Mouse (Mus musculus) gastrocnemius, adult 2 months (tissue): ENCODE measurements around the gene Rab9. TPM values are rescaled to one million over a fixed set of nuclear protein-coding genes. Genes with fewer than 3 reads are reported as not detected.
"Not testable (repeated sequence)": the region's sequence is repeated elsewhere in the genome, so short reads cannot be mapped to it uniquely, and the experiment has no call there.

Experiments used
- DNase-seq: peaks from one replicate; pipeline ENCODE4 v3.0.0; 2022
- H3K27ac ChIP-seq: fragments of 200-600 bp; 2 replicates; pipeline ENCODE4 v1.8.1; 2022; ENCODE audit warnings: mild to moderate bottlenecking
- H3K4me3 ChIP-seq: fragments of 200-600 bp; 2 replicates; pipeline ENCODE4 v1.8.1; 2022; ENCODE audit warnings: mild to moderate bottlenecking, moderate library complexity
- CTCF ChIP-seq: fragments of 200-600 bp; IDR thresholded peaks from 2 replicates; pipeline ENCODE4 v1.8.1; 2022; ENCODE audit warnings: antibody characterized with exemption, mild to moderate bottlenecking, moderate library complexity
- intact Hi-C: fragments of 180-260 bp; cut with DNase I; formaldehyde crosslinking; loops from one replicate; pipeline ENCODE4 v1.15.1; 2025
- long read RNA-seq, 2 experiments: library from polyadenylated mRNA; stranded (forward); transcript quantifications; one replicate each; pipeline ENCODE4 v2.0.0; 2021
- total RNA-seq, 2 experiments: library from RNA; stranded (reverse); gene quantifications; 2 replicates each; pipeline ENCODE4 v1.2.3; 2021

Gene Rab9
- 10 to 100 TPM; 18.6 to 20.0 TPM for total RNA-seq
- long read RNA-seq, experiment 1, transcript Rab9-202 (3 exons, 1,447 nt): major isoform, 8 of 8 reads
- long read RNA-seq, experiment 1, partial matches to known transcripts: 0 of 8 reads
- long read RNA-seq, experiment 1, other reads (novel, unspliced or antisense): 0 of 8 reads
- long read RNA-seq, experiment 2, transcript Rab9-202 (3 exons, 1,447 nt): major isoform, 11 of 12 reads
- long read RNA-seq, experiment 2, partial matches to known transcripts: 0 of 12 reads
- long read RNA-seq, experiment 2, other reads (novel, unspliced or antisense): 1 of 12 reads

DNA sequence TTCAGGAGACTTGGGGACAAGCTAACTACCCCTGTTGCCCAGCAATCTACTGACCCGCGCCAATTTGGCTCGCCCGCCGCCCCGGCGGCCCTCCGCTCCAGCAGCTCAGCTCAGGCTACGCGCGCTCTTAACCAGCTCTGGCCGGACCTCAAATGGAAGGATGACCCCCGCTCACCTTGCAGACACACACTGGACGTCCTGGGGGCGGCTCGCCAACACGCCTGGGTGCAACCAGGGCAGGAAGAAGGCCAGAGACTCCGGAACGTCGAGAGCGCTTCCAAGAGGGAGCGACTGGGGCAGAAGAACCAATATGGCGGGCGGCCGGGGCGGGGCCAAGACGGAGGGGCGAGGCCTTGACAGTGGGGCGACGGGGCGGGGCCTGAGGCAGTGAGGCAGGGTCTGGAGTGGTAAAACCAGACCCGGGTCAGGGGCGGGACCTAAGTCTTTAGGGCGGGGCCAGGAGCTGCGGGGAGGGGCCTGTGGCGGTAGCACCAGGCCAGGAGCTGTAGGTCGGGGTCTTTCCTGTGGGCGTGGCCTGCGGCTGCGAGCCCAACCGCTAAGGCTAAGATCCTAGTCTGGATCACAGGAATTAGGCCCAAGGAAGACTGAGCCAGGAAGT, at the start of gene Rab9:
Gene Rab9 (minus strand): TSS at position 503 of the 619 bp plus-strand sequence.
- Histone ChIP-seq H3K4me3 (peak within 1 kb of the TSS; percentile 86), H3K27ac (peak within 1 kb of the TSS; percentile 92)
- peak; percentile 96 for DNase-seq
- intact Hi-C loops: loop anchor here (2.0 kb wide), 1 partner anchor 31 kb away; no protein-coding TSS in a partner anchor
- no peak for TF ChIP-seq CTCF

GRCm38 (mm10) chrX:166528126-166528525, 48.5 kb upstream of the Rab9 start:
- DNase-seq: no peak
- intact Hi-C loops: no loop called here
- H3K4me3 ChIP-seq: no peak overlapping the region
- TF ChIP-seq CTCF: no peak
- no peak overlapping the region for H3K27ac ChIP-seq

DNA sequence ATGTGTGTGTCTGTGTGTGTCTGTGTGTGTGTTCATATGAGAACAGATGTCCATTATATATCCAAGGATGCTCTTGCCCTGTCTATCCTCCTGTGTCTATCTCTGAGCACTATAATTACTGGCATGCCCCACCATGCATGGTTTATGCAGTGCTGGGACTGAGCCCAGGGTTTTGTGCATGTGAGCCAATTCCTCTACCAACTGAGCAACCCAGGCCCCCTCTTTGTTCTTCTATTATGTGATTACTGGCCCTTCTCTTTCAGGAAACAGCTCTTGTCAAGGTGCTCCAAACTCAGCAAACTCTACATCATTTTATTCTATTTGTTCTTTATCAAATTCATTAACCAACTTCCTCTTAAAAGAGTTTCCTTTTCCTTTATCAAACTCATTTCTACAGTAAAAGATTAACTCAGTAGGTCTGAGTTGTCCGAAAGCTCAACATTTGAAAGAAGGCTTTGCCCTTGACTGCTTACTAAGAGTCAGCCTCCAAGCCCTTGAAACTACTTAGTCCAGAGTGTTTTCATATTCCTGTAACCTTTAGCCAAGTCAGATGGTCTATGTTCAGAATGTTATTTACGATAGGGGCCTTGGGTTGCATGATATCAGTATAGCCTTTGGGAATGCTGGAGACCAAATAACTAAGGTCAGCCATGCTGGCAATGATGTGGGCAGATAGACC, 46.1 kb upstream of the Rab9 start:
- TF ChIP-seq CTCF: no peak
- no peak for DNase-seq
- Histone ChIP-seq H3K27ac (no peak overlapping the region), H3K4me3 (no peak overlapping the region)
- intact Hi-C loops: no loop called here

- Histone ChIP-seq H3K4me3 (no peak overlapping the region), H3K27ac (no peak overlapping the region)
- DNase-seq: no peak
- intact Hi-C loops: no loop called here
- no peak for TF ChIP-seq CTCF
These were observed 41.1 kb upstream of the Rab9 start for GRCm38 (mm10) chrX:166520782-166521181.

- peak within 1 kb of the TSS; percentile 6; the same call in 1 of the 2 replicates for H3K27ac ChIP-seq
- no peak within 1 kb of the TSS for H3K4me3 ChIP-seq
- intact Hi-C loops: loop anchor here (10.0 kb wide), 1 partner anchor 344 kb away; the partner anchor contains the start of gene Gemin8
- TF ChIP-seq CTCF: no peak
- DNase-seq: peak; percentile 24
These were observed 38.7 kb upstream of the Rab9 start, which contains the start of gene Tceanc for GRCm38 (mm10) chrX:166518345-166518744. Tceanc (minus strand) TSS chrX:166518567.

GRCm38 (mm10) chrX:166516631-166517030, 37.0 kb upstream of the Rab9 start:
- H3K27ac ChIP-seq: no peak overlapping the region
- no peak for DNase-seq
- H3K4me3 ChIP-seq: no peak overlapping the region
- intact Hi-C loops: loop anchor here (10.0 kb wide), 1 partner anchor 342 kb away; the partner anchor contains the start of gene Gemin8
- TF ChIP-seq CTCF: no peak

GRCm38 (mm10) chrX:166515923-166516322, 36.3 kb upstream of the Rab9 start:
- Histone ChIP-seq H3K4me3 (no peak overlapping the region), H3K27ac (no peak overlapping the region)
- intact Hi-C loops: loop anchor here (10.0 kb wide), 1 partner anchor 341 kb away; the partner anchor contains the start of gene Gemin8
- no peak for TF ChIP-seq CTCF
- DNase-seq: no peak

- H3K27ac ChIP-seq, DNase-seq: not testable (repeated sequence)
- intact Hi-C loops: loop anchor here (10.0 kb wide), 1 partner anchor 339 kb away; the partner anchor contains the start of gene Gemin8
- H3K4me3 ChIP-seq: peak overlapping the region; percentile 49
These were observed 34.4 kb upstream of the Rab9 start for GRCm38 (mm10) chrX:166514035-166514434.

- no peak overlapping the region for H3K27ac ChIP-seq
- H3K4me3 ChIP-seq: no peak overlapping the region
- DNase-seq: no peak
- intact Hi-C loops: loop anchor here (10.0 kb wide), 1 partner anchor 337 kb away; the partner anchor contains the start of gene Gemin8
- TF ChIP-seq CTCF: no peak
These were observed 32.4 kb upstream of the Rab9 start for GRCm38 (mm10) chrX:166512071-166512470.

GRCm38 (mm10) chrX:166511107-166511506, 31.4 kb upstream of the Rab9 start:
- DNase-seq: no peak
- Histone ChIP-seq H3K4me3 (peak overlapping the region; percentile 89), H3K27ac (peak overlapping the region; percentile 99)
- TF ChIP-seq CTCF: no peak
- intact Hi-C loops: loop anchor here (2.0 to 10.0 kb wide), 2 partner anchors 32 to 336 kb away; partner anchors contain the start of genes Gemin8 and Rab9

- intact Hi-C loops: loop anchor here (1.0 to 10.0 kb wide), 3 partner anchors 31 to 335 kb away; partner anchors contain the start of genes Gemin8, Ofd1, Rab9 and Trappc2
These were observed 30.4 kb upstream of the Rab9 start for GRCm38 (mm10) chrX:166509761-166510738.

More at GRCm38 (mm10) chrX:166509761-166510738, 30.4 kb upstream of the Rab9 start:
- H3K4me3 ChIP-seq: peak overlapping the region; percentile 89
- peak; percentile 96 for DNase-seq
- TF ChIP-seq CTCF: peak; percentile 46
- peak overlapping the region; percentile 99 for H3K27ac ChIP-seq
